Mouse (Mus musculus): ENCODE data around the gene Galc.
A peak's percentile ranks its signal among the peaks of the same experiment; 100 is the strongest.
"Not testable (repeated sequence)": the region's sequence is repeated elsewhere in the genome, so short reads cannot be mapped to it uniquely, and the experiment has no call there.

The Galc gene

GRCm38 (mm10) chr12:98255373-98255995, 3.8 kb downstream of the Galc start:
- no peak for DNase-seq (ENCODE audit: low spot score in 2 of 2)

GRCm38 (mm10) chr12:98252417-98252816, 6.8 kb downstream of the Galc start:
- DNase-seq (ENCODE audit: low spot score in 2 of 2) = no peak

GRCm38 (mm10) chr12:98250327-98250726, 8.9 kb downstream of the Galc start:
- DNase-seq (ENCODE audit: low spot score in 2 of 2) = no peak

DNA sequence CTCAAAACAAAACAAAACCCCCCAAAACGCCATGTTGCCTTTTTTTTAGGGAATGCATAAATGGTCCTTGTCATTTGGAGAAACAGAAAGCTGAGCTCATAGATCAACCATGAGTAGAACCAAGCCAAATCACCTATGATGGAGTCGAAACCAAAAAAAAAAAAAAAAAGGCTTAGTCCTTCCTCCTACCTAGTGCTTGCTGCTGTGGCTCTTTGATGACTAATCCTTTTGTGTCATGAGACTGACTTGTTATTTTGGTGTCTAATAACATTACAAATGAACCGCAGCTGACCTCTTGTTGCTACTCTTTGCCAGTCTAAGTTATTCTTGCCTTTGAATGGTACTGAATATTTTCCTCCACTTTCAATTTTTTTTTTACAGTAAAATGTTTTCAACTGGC, 9.6 kb downstream of the Galc start:
- DNase-seq (ENCODE audit: low spot score in 2 of 2) = no peak

- DNase-seq (ENCODE audit: low spot score in 2 of 2) = no peak
Observed at GRCm38 (mm10) chr12:98246835-98247234, 12.4 kb downstream of the Galc start.

- no peak for DNase-seq (ENCODE audit: low spot score in 2 of 2)
Observed at GRCm38 (mm10) chr12:98244865-98245264, 14.4 kb downstream of the Galc start.

- DNase-seq (ENCODE audit: low spot score in 2 of 2) = peak in 1 of 2 experiments; percentile 31
Observed at GRCm38 (mm10) chr12:98244161-98244560, 15.1 kb downstream of the Galc start.

GRCm38 (mm10) chr12:98238478-98238877, 20.8 kb downstream of the Galc start:
- not testable (repeated sequence) for DNase-seq (ENCODE audit: low spot score in 2 of 2)

DNA sequence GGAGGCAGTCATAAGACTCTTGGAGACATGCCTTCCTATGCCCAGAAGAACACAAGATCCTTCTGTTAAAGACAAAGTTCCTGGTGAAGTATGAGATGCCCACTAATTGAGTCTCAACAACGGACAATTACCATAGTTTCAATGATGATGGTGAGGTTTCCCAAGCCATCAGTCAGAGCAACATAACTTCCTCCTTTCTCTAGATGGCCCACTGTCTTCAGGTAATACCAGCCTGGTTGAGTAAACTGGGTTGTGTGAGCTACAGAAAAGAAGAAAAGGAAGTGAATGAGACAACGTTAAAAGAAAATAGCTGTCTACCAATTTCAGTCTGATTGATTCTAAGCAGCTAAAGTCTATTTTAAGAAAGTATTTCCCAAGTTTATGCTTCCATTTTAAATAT, 32.2 kb downstream of the Galc start:
- no peak for DNase-seq (ENCODE audit: low spot score in 2 of 2)

DNA sequence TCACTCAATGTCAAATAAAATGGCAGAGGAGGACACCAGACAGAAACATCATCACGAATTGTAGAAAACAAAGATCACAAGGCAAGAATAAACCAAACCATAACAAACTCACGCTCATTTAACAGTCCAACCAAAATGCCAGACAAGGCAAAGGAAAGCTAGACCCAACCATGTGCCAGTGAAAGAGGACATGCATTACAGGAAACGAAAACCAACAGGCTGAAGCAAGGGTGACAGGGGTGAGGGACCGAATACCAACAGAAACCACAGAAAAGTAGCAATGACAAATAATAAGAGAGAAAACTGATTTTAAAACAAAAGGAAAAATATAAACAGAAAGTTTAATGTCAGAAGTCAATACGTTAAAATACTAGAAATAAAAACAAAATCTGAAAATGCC, 36.0 kb downstream of the Galc start:
- DNase-seq (ENCODE audit: low spot score in 2 of 2) = no peak

GRCm38 (mm10) chr12:98216432-98216831, 42.8 kb downstream of the Galc start:
- no peak for DNase-seq (ENCODE audit: low spot score in 2 of 2)

- no peak for DNase-seq (ENCODE audit: low spot score in 2 of 2)
Observed at GRCm38 (mm10) chr12:98215512-98215911, 43.7 kb downstream of the Galc start.

DNA sequence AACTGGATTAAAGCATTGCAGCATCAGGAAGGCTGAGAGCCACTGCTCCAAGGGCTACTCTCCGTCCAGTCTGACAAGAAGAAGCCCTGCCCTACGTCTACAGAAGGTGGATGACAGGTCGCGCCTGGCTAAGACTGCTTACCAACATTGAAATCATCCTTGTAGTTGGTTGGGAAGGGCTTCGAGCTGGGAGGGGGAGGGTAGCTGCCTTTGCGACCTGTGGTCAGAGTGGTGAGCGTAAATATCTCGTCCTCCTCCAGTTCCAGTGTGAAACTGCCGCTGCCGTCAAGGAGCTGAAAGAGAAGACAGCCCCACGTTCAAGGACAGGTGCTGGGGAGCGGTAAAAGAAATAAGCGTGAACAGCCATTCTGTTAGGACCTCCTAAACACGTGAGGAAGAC, 45.1 kb downstream of the Galc start:
- no peak for DNase-seq (ENCODE audit: low spot score in 2 of 2)

DNA sequence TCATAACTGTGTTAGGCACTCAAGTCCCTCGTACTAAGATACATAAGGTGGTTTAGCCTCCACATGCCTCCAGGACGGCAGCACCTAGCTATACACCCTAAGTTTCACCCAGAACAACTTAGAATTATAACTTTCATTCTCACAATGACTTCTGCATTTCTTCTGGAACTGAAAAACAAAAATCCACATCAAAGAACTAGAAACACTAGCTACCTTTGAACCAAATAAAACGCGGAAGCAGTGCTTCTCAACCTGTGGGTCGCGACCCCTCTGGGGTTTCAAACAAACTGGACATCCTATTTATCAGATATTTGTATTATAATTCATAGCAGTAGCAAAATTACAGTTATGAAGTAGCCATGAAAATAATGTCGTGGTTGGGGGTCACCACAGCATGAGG, 45.5 kb downstream of the Galc start:
- DNase-seq (ENCODE audit: low spot score in 2 of 2) = no peak

GRCm38 (mm10) chr12:98213332-98213731, 45.9 kb downstream of the Galc start:
- DNase-seq (ENCODE audit: low spot score in 2 of 2) = no peak

GRCm38 (mm10) chr12:98212457-98213175, 46.6 kb downstream of the Galc start:
- peak; percentile 28 to 51 for DNase-seq (ENCODE audit: low spot score in 2 of 2)

GRCm38 (mm10) chr12:98210495-98210894, 48.8 kb downstream of the Galc start:
- no peak for DNase-seq (ENCODE audit: low spot score in 2 of 2)

- no peak for DNase-seq (ENCODE audit: low spot score in 2 of 2)
Observed at GRCm38 (mm10) chr12:98208104-98208503, 51.2 kb downstream of the Galc start.

GRCm38 (mm10) chr12:98205450-98206051, 53.7 kb downstream of the Galc start:
- DNase-seq (ENCODE audit: low spot score in 2 of 2) = no peak

DNA sequence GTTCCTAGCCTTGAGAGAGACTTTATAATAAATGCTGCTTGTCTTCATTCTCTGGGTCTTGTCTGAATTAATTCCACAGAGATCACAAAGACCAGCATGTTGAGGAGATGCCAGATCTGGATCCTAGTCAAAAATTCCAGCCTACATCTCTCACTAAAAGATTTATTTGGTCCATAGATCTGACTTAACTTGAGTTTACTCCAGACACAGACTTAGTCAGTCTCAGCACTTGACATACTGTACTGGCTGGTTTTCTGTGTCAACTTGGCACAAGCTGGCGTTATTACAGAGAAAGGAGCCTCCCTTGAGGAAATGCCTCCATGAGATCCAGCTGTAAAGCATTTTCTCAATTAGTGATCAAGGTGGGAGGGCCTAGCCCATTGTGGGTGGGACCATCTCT, 61.9 kb downstream of the Galc start:
- no peak for DNase-seq (ENCODE audit: low spot score in 2 of 2)

DNA sequence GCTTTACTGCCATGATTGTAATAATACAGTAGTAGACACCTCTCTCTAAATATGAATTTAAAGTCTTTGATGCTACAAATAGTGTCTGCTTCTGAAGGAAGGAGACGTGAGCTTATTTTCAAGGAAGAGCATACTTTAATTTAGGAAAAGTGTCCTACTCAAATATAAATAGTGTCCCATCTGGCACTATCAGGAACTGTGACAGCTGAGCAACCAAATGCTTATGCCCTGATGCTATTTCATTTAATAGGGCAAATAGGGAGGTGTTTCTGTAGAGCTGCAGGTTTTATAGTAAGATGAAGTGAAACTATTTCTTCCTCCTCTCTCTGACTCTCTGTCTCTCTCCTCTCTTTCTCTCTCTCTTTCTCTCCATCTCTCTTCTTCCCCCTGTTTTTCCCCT, 69.1 kb downstream of the Galc start:
- DNase-seq (ENCODE audit: low spot score in 2 of 2) = no peak

- no peak for DNase-seq (ENCODE audit: low spot score in 2 of 2)
Observed at GRCm38 (mm10) chr12:98189096-98189495, 70.2 kb downstream of the Galc start.
